Mouse (Mus musculus) hindbrain, embryonic 14.5 days (tissue): ENCODE results near the gene Zfp600. TPM values are rescaled to one million over a fixed set of nuclear protein-coding genes. Genes with fewer than 3 reads are reported as not detected.
"Not testable (repeated sequence)": the region's sequence is repeated elsewhere in the genome, so short reads cannot be mapped to it uniquely, and the experiment has no call there.

Experiments
- ATAC-seq: fragments of 200-750 bp; cut with Nextera tagmentation; 2 replicates; pipeline ENCODE4 v1.8.0; 2017; ENCODE audit warnings: moderate number of reproducible peaks, mild to moderate bottlenecking, moderate TSS enrichment, moderate library complexity; ENCODE audit not compliant: low FRiP score
- DNase-seq: peaks from one replicate; pipeline ENCODE4 v3.0.0-alpha.2; 2015; ENCODE audit warnings: low spot score
- H3K27ac ChIP-seq: fragments of 300-500 bp; sonication (generic); 2 replicates; pipeline ENCODE4 v1.5.1; 2014; ENCODE audit warnings: mild to moderate bottlenecking, moderate library complexity
- H3K27me3 ChIP-seq: fragments of 300-500 bp; sonication (generic); 2 replicates; pipeline ENCODE4 v1.6.1; 2014; ENCODE audit warnings: mild to moderate bottlenecking, low read length, mixed read lengths; ENCODE audit not compliant: control insufficient read depth, insufficient read depth
- H3K36me3 ChIP-seq: fragments of 300-500 bp; sonication (generic); replicated peaks from 2 replicates; pipeline ENCODE4 v1.6.1; 2014; ENCODE audit not compliant: control insufficient read depth, insufficient read depth
- H3K4me1 ChIP-seq: fragments of 300-500 bp; sonication (generic); replicated peaks from 2 replicates; pipeline ENCODE4 v1.6.1; 2014; ENCODE audit warnings: antibody characterized with exemption, low read length, mixed read lengths; ENCODE audit not compliant: control insufficient read depth, insufficient read depth
- H3K4me2 ChIP-seq: fragments of 300-500 bp; sonication (generic); replicated peaks from 2 replicates; pipeline ENCODE4 v1.6.1; 2014; ENCODE audit warnings: mild to moderate bottlenecking, moderate library complexity
- H3K4me3 ChIP-seq: fragments of 300-500 bp; sonication (generic); replicated peaks from 2 replicates; pipeline ENCODE4 v1.5.1; 2014; ENCODE audit warnings: mild to moderate bottlenecking, low read length
- H3K9ac ChIP-seq: fragments of 300-500 bp; sonication (generic); 2 replicates; pipeline ENCODE4 v1.6.1; 2014
- H3K9me3 ChIP-seq: fragments of 300-500 bp; sonication (generic); 2 replicates; pipeline ENCODE4 v1.6.1; 2016; ENCODE audit warnings: low read length; ENCODE audit not compliant: control insufficient read depth
- WGBS: fragments of 180-500 bp; shearing (Covaris S2); extraction: QIAGEN DNeasy Blood & Tissue Kit; methylation state at CpG from one replicate; pipeline ENCODE4 v1.1.7; 2014; 5-methylcytosine and 5-hydroxymethylcytosine counted together
- polyA plus RNA-seq: library from polyadenylated mRNA; unstranded; fragments of >200 nt; fragmentation: Nextera tagmentation; extraction: Ambion mirVana; gene quantifications from 2 replicates; pipeline ENCODE4 v1.2.1, GENCODE M21; 2014

Gene Zfp600
- polyA plus RNA-seq, result not detected in 2 replicates

- H3K4me1 ChIP-seq, H3K9me3 ChIP-seq, H3K27ac ChIP-seq, H3K27me3 ChIP-seq, H3K9ac ChIP-seq, H3K4me2 ChIP-seq, ATAC-seq, H3K4me3 ChIP-seq, H3K36me3 ChIP-seq, DNase-seq: not testable (repeated sequence)
- no CpG with 5 or more reads among the region's 6 CpGs for WGBS
Measured at GRCm38 (mm10) chr4:146156524-146156923, at the start of gene Zfp600. TSS of gene Zfp600 (plus strand) at chr4:146156824.

- not testable (repeated sequence) for H3K27me3 ChIP-seq, H3K4me2 ChIP-seq, H3K4me3 ChIP-seq, ATAC-seq, H3K36me3 ChIP-seq, H3K9me3 ChIP-seq, H3K4me1 ChIP-seq, H3K27ac ChIP-seq, DNase-seq, H3K9ac ChIP-seq
- WGBS, result 96% methylated on average over 2 of the region's 4 CpGs
Measured at GRCm38 (mm10) chr4:146162893-146163292, 6.3 kb downstream of the Zfp600 start.

GRCm38 (mm10) chr4:146167202-146167832, 10.7 kb downstream of the Zfp600 start:
- peak; percentile 22 for DNase-seq
- H3K9me3 ChIP-seq, result peaks cover 18% of the 10 kb centered on the region
- not testable (repeated sequence) for H3K4me2 ChIP-seq, H3K36me3 ChIP-seq, H3K4me3 ChIP-seq, H3K4me1 ChIP-seq, H3K9ac ChIP-seq, H3K27ac ChIP-seq, H3K27me3 ChIP-seq
- WGBS, result 83% methylated on average over 3 of the region's 3 CpGs
- ATAC-seq, result peak; percentile 46; the same call in 1 of the 2 replicates

- H3K9me3 ChIP-seq, result peaks cover 18% of the 10 kb centered on the region
- H3K4me2 ChIP-seq, H3K4me1 ChIP-seq, H3K9ac ChIP-seq, H3K4me3 ChIP-seq, H3K27me3 ChIP-seq, H3K36me3 ChIP-seq, H3K27ac ChIP-seq: not testable (repeated sequence)
- ATAC-seq (peak; percentile 69), DNase-seq (peak; percentile 25)
- WGBS, result 82% methylated on average over 10 of the region's 10 CpGs
Measured at GRCm38 (mm10) chr4:146167879-146168532, 11.4 kb downstream of the Zfp600 start.

GRCm38 (mm10) chr4:146168730-146169215, 12.1 kb downstream of the Zfp600 start:
- not testable (repeated sequence) for H3K4me3 ChIP-seq, H3K4me2 ChIP-seq, H3K27ac ChIP-seq, H3K9ac ChIP-seq, H3K4me1 ChIP-seq, H3K27me3 ChIP-seq, DNase-seq, H3K36me3 ChIP-seq
- peaks cover 24% of the 10 kb centered on the region for H3K9me3 ChIP-seq
- WGBS, result no CpG with 5 or more reads among the region's 2 CpGs
- peak; percentile 73 for ATAC-seq

GRCm38 (mm10) chr4:146173378-146174226, 17.0 kb downstream of the Zfp600 start:
- DNase-seq (peak; percentile 21), ATAC-seq (peak; percentile 84)
- H3K27me3 ChIP-seq, H3K36me3 ChIP-seq, H3K4me2 ChIP-seq, H3K9ac ChIP-seq, H3K4me3 ChIP-seq, H3K4me1 ChIP-seq, H3K27ac ChIP-seq: not testable (repeated sequence)
- 65% methylated on average over 3 of the region's 4 CpGs for WGBS
- H3K9me3 ChIP-seq, result peaks cover 15% of the 10 kb centered on the region

GRCm38 (mm10) chr4:146204357-146204756, 47.7 kb downstream of the Zfp600 start:
- ATAC-seq, result not testable (repeated sequence)
- WGBS, result 90% methylated on average over 2 of the region's 2 CpGs

GRCm38 (mm10) chr4:146239252-146240244, 82.9 kb downstream of the Zfp600 start:
- H3K27me3 ChIP-seq, H3K4me3 ChIP-seq, H3K4me2 ChIP-seq, H3K36me3 ChIP-seq, H3K9ac ChIP-seq, H3K27ac ChIP-seq, H3K4me1 ChIP-seq, H3K9me3 ChIP-seq, DNase-seq: not testable (repeated sequence)
- peak; percentile 89 for ATAC-seq
- 5% methylated on average over 19 of the region's 113 CpGs for WGBS

More at GRCm38 (mm10) chr4:146204357-146204756, 47.7 kb downstream of the Zfp600 start:
- H3K4me2 ChIP-seq, H3K36me3 ChIP-seq, H3K9ac ChIP-seq, H3K4me1 ChIP-seq, H3K27me3 ChIP-seq, H3K9me3 ChIP-seq, H3K4me3 ChIP-seq, H3K27ac ChIP-seq, DNase-seq: not testable (repeated sequence)
